Mouse (Mus musculus) midbrain, embryonic 13.5 days (tissue): Measurements from ENCODE around the gene Nrxn2. TPM values are rescaled to one million over a fixed set of nuclear protein-coding genes. Genes with fewer than 3 reads are reported as not detected.

Experiments used
- ATAC-seq: fragments of 200-750 bp; cut with Nextera tagmentation; 2 replicates; pipeline ENCODE4 v1.8.0; 2017; ENCODE audit warnings: mild to moderate bottlenecking, moderate TSS enrichment, moderate library complexity
- H3K27ac ChIP-seq: fragments of 300-500 bp; sonication (generic); 2 replicates; pipeline ENCODE4 v1.5.1; 2015; ENCODE audit warnings: inconsistent platforms, mild to moderate bottlenecking, moderate library complexity
- H3K27me3 ChIP-seq: fragments of 300-500 bp; sonication (generic); 2 replicates; pipeline ENCODE4 v1.6.1; 2015; ENCODE audit warnings: mild to moderate bottlenecking, inconsistent platforms
- H3K36me3 ChIP-seq: fragments of 300-500 bp; sonication (generic); 2 replicates; pipeline ENCODE4 v1.6.1; 2015; ENCODE audit warnings: mild to moderate bottlenecking, inconsistent platforms
- H3K4me1 ChIP-seq: fragments of 300-500 bp; sonication (generic); replicated peaks from 2 replicates; pipeline ENCODE4 v1.6.1; 2015; ENCODE audit warnings: inconsistent platforms
- H3K4me2 ChIP-seq: fragments of 300-500 bp; sonication (generic); replicated peaks from 2 replicates; pipeline ENCODE4 v1.6.1; 2015; ENCODE audit warnings: moderate library complexity, mild to moderate bottlenecking, inconsistent platforms
- H3K4me3 ChIP-seq: fragments of 300-500 bp; sonication (generic); replicated peaks from 2 replicates; pipeline ENCODE4 v1.5.1; 2015; ENCODE audit warnings: mild to moderate bottlenecking, inconsistent platforms
- H3K9ac ChIP-seq: fragments of 300-500 bp; sonication (generic); replicated peaks from 2 replicates; pipeline ENCODE4 v1.6.1; 2015; ENCODE audit warnings: mild to moderate bottlenecking, inconsistent platforms
- H3K9me3 ChIP-seq: fragments of 300-500 bp; sonication (generic); 2 replicates; pipeline ENCODE4 v1.6.1; 2016; ENCODE audit warnings: mild to moderate bottlenecking, inconsistent platforms
- WGBS: fragments of 180-500 bp; shearing (Covaris S2); methylation state at CpG from one replicate; pipeline ENCODE4 v1.1.7; 2015; 5-methylcytosine and 5-hydroxymethylcytosine counted together
- polyA plus RNA-seq: library from polyadenylated mRNA; unstranded; fragments of >200 nt; fragmentation: Nextera tagmentation; extraction: Ambion mirVana; gene quantifications from 2 replicates; pipeline ENCODE4 v1.2.1, GENCODE M21; 2015

Nrxn2 gene
- polyA plus RNA-seq = 20.7 and 24.3 TPM in 2 replicates

DNA sequence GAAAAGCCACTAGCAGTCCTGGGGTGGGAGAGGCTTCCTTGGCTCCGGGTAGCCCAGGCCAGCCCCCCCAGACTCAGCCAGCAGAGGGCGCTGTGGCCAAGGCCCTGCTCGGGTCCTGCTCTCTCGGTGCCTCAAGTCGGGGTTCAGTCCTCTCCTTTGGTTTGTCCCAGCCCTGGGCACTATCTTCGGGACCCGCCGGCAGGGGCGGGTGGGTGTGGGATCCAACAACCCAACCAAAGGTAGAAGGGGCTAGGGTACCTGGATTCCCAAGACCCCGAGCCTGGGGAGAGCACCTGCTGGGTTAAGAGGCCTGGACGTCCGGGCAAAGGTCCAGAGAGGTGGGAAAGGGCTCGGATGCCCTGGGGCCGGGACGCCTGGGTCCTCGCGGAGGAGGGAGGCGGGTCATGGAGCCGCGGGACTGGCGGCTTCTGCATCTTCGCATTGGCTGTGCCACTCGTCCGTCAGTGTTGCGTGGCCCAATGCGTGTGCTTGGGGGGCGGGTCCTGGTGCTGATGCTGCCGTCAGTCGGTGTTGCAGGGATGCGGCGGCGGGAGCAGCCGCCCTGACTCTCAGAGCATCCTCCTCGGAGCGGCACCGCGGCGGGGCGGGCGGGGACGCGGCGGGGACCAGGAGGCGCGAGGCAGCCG, at the start of gene Nrxn2:
Gene Nrxn2 (plus strand): TSS at position 499 of the 647 bp plus-strand sequence.
- H3K27ac ChIP-seq = peak within 1 kb of the TSS; percentile 95
- peak; percentile 92 for ATAC-seq
- H3K4me2 ChIP-seq = peak within 1 kb of the TSS; percentile 68
- WGBS = under 1% methylated on average over 35 of the region's 46 CpGs
- no peaks in the 10 kb centered on the region for H3K9me3 ChIP-seq
- peak within 1 kb of the TSS; percentile 88 for H3K9ac ChIP-seq
- peak within 1 kb of the TSS; percentile 69 for H3K4me3 ChIP-seq
- H3K27me3 ChIP-seq = peaks cover 5% of the 10 kb centered on the region; the same call in 1 of the 2 replicates
- peaks cover 82% of the 10 kb centered on the region for H3K4me1 ChIP-seq
- H3K36me3 ChIP-seq = no peaks in the 10 kb centered on the region

DNA sequence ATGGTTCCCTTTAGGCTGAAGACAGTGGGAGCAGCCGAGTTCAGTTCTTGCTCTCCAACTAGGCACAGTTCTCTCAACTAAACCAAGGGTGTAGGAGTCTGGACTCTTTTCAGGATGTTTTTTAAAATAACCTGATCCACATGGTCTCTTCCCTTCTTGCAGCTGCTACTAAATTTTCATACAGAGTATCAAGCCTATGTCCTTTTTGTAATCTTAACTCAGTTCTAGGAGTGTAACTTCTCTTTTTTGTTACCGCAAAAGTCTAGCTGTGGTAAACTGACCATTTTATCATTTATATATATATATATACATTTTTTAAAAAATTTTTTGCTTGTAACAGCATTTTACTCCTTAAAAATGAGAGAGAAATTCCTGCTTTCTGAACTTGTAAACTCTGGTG, 48.4 kb upstream of the Nrxn2 start:
- Histone ChIP-seq H3K9ac (no peak overlapping the region), H3K4me2 (no peak overlapping the region), H3K27ac (no peak overlapping the region), H3K36me3 (peaks cover 93% of the 10 kb centered on the region), H3K4me1 (peaks cover 27% of the 10 kb centered on the region), H3K27me3 (no peaks in the 10 kb centered on the region), H3K9me3 (no peaks in the 10 kb centered on the region), H3K4me3 (no peak overlapping the region)
- no peak for ATAC-seq
- WGBS = 95% methylated on average over 2 of the region's 2 CpGs

DNA sequence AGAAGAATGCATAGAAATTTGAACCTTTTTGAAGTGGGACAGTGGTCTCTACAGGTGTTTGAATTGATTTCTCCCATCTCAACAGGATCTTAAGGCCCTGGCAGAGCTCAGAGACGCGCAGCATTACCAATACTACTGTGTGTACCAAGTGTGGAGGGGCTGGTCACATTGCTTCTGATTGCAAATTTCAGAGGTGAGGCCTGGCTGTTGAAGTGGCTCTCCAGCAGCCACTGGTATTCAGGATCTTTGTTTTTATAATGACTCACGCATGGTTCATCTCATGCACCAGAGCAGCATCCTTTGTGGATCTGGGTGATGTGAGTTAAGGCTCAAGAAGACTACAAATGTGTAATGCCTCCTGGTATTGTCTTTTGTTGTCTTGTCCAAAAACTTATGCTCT, 46.1 kb upstream of the Nrxn2 start:
- Histone ChIP-seq H3K27ac (no peak overlapping the region), H3K4me1 (peaks cover 12% of the 10 kb centered on the region), H3K27me3 (no peaks in the 10 kb centered on the region), H3K36me3 (peaks cover 95% of the 10 kb centered on the region), H3K4me2 (no peak overlapping the region), H3K4me3 (no peak overlapping the region), H3K9ac (no peak overlapping the region), H3K9me3 (no peaks in the 10 kb centered on the region)
- ATAC-seq = no peak
- WGBS = 92% methylated on average over 3 of the region's 3 CpGs

DNA sequence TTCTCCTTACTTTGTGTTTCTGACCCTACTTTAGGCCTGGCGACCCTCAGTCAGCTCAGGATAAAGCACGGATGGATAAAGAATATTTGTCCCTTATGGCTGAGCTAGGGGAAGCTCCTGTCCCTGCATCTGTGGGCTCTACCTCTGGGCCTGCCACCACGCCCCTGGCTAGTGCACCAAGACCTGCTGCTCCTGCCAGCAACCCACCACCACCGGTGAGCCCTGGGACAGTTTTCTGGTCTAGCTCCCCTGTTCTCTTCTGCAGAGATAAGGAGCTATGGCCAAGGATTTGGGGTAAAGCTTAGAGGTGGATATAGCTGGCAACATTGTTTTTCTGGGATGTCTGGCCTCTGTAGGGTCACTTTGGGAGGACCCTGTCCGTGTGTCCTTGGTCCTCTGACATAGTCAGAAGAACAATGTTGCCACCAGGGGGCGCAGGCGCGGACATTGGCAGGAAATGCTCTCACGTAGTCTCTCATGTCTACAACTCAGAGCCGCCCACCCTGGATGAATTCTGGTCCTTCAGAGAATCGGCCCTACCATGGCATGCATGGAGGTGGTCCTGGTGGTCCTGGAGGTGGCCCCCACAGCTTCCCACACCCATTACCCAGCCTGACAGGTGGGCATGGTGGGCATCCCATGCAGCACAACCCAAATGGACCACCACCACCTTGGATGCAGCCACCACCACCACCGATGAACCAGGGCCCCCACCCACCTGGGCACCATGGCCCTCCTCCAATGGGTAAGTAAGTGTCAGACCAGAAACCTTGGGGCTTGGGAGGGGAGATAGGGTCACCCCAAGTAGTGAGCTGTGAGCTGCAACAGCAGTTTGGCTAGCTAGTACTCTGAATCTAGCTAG, 44.8 kb upstream of the Nrxn2 start:
- H3K36me3 ChIP-seq = peaks cover 95% of the 10 kb centered on the region
- H3K27ac ChIP-seq = no peak overlapping the region
- H3K4me2 ChIP-seq = no peak overlapping the region
- no peak overlapping the region for H3K4me3 ChIP-seq
- H3K27me3 ChIP-seq = no peaks in the 10 kb centered on the region
- H3K9ac ChIP-seq = no peak overlapping the region
- 0 out of 2 replicates have a peak, but pooled peaks have one; percentile 12 for ATAC-seq
- no peaks in the 10 kb centered on the region for H3K9me3 ChIP-seq
- WGBS = 65% methylated on average over 12 of the region's 12 CpGs
- peaks cover 13% of the 10 kb centered on the region for H3K4me1 ChIP-seq

DNA sequence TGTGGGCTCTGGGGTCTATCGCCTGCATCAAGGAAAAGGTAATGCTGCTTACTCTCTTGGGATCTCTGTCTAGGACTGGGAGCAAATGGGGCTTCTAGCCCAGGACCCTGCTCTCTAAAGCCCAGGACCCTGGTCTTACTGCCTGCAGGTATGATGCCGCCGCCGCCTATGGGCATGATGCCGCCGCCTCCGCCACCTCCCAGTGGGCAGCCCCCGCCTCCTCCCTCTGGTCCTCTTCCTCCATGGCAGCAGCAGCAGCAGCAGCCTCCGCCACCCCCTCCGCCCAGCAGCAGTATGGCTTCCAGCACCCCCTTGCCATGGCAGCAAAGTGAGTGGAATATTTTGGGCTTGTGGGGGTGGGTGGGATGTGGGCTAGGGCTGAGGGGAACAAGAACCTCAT, 44.0 kb upstream of the Nrxn2 start:
- Histone ChIP-seq H3K4me2 (no peak overlapping the region), H3K9ac (no peak overlapping the region), H3K4me1 (peaks cover 13% of the 10 kb centered on the region), H3K27me3 (no peaks in the 10 kb centered on the region), H3K36me3 (peaks cover 96% of the 10 kb centered on the region), H3K4me3 (no peak overlapping the region), H3K27ac (no peak overlapping the region), H3K9me3 (no peaks in the 10 kb centered on the region)
- no peak for ATAC-seq
- 95% methylated on average over 10 of the region's 10 CpGs for WGBS

DNA sequence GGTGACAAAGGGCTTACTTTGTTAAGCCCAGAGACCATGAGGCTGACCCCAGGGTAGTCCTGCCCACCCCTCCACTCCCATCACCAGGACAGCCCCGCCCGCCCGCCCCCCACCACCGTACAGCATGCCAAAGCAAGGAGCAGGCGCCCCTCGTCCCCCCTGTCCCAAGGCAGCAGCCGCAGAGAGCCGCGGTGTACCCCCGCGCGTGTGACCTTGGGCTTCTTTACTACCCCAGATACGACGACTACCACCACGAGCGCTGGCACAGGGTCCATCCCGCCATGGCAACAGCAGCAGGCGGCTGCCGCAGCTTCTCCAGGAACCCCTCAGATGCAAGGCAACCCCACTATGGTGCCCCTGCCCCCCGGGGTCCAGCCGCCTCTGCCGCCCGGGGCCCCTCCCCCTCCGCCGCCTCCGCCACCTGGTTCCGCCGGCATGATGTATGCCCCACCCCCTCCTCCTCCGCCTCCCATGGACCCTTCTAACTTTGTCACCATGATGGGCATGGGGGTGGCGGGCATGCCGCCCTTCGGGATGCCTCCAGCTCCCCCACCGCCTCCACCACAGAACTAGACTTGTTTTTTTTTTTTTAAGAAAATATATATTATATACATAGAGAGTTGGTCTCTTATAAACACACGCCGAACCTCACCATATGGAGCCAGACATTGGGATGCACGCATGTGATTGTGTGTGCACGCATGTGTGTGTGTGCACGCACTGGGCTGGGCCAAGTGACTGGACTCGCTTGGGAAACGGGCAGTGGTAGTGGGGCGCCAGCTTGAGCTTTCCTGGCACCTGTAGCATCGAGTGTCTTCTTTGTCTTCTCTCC, 42.9 kb upstream of the Nrxn2 start:
- no peak overlapping the region for H3K4me2 ChIP-seq
- peaks cover 13% of the 10 kb centered on the region for H3K4me1 ChIP-seq
- H3K36me3 ChIP-seq = peaks cover 88% of the 10 kb centered on the region
- no peak overlapping the region for H3K27ac ChIP-seq
- ATAC-seq = peak; percentile 56
- H3K9ac ChIP-seq = no peak overlapping the region
- H3K4me3 ChIP-seq = no peak overlapping the region
- 91% methylated on average over 41 of the region's 42 CpGs for WGBS
- no peaks in the 10 kb centered on the region for H3K9me3 ChIP-seq
- no peaks in the 10 kb centered on the region for H3K27me3 ChIP-seq

DNA sequence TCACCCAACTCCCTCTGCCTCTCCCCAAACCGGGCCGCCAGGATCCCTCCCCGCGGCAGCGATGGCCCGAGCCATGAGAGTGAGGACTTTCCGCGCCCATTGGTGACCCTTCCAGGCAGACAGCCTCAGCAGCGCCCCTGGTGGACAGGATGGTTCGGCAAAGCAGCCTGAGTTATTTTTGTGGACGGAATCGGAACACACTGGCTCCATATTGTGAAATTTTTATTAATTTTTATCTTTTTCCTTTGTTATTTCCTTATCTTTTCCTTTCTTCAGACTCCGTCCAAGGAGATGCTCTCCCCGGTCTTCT, 42.3 kb upstream of the Nrxn2 start:
- WGBS = 69% methylated on average over 14 of the region's 14 CpGs
- Histone ChIP-seq H3K4me3 (no peak overlapping the region), H3K27ac (no peak overlapping the region; the same call in 1 of the 2 replicates), H3K36me3 (peaks cover 86% of the 10 kb centered on the region), H3K27me3 (no peaks in the 10 kb centered on the region), H3K4me1 (peaks cover 13% of the 10 kb centered on the region), H3K9ac (no peak overlapping the region), H3K9me3 (no peaks in the 10 kb centered on the region), H3K4me2 (no peak overlapping the region)
- no peak for ATAC-seq

DNA sequence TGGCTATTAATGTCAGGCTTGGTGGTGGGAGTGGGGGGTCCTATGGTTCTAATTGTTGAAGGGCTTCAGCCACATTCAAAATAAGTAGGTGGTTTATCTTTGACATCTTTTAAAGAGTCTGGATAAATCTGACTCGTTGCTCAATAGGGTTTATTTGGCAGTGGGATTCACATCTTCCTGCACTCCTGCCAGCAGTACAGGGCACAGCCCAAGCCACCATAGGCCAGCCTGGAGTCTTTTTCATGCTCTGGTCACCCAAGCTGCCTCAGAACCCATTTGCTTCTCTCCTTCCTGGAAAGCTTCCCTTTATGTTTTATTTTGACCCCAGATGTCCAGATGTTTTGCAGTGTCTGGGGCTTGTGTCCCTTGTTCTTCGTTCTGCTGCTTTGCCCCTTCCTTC, 41.9 kb upstream of the Nrxn2 start:
- Histone ChIP-seq H3K27me3 (no peaks in the 10 kb centered on the region), H3K9ac (no peak overlapping the region), H3K4me2 (no peak overlapping the region), H3K4me3 (no peak overlapping the region), H3K27ac (no peak overlapping the region; the same call in 1 of the 2 replicates), H3K4me1 (peaks cover 13% of the 10 kb centered on the region), H3K9me3 (no peaks in the 10 kb centered on the region), H3K36me3 (peaks cover 82% of the 10 kb centered on the region)
- 76% methylated on average over 2 of the region's 2 CpGs for WGBS
- ATAC-seq = no peak

DNA sequence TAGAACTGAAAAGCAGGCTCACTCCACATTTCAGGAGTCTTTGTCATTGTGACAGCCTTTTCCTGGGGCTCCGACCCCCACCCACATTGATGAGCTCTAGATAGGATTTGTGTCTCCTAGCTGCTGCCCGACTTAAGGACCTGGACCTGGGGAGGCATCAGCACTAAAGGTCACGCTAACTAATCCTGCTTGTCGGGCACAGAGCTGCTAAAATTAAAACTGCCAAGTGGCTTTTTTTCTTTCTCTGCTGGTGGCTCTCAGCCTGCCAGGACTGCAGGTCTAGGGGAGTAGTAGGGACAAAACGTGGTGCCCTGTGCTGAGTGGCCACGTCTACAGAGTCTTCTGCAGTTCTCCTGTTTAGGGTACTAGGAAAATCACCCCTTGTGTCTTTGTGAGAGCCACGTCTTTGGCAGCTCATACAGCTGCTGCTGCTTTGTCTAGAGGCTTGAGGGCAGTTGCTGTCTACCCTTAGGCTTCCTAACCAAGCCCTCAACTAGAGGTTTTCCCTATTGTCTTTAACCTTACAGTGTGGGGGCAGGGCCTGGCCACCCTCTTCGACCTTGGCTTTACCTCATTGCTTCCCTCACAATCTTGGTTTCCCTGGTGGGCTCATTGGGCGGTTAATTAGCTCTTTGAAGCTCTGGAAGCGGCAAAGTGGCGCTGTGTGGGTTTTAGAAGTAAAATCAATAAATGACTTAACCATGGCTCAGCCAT, 41.0 kb upstream of the Nrxn2 start:
- Histone ChIP-seq H3K36me3 (peaks cover 73% of the 10 kb centered on the region), H3K4me3 (no peak overlapping the region), H3K27ac (peak overlapping the region; percentile 26), H3K9ac (no peak overlapping the region), H3K4me2 (no peak overlapping the region), H3K4me1 (peaks cover 13% of the 10 kb centered on the region), H3K27me3 (no peaks in the 10 kb centered on the region), H3K9me3 (no peaks in the 10 kb centered on the region)
- ATAC-seq = no peak
- 52% methylated on average over 11 of the region's 11 CpGs for WGBS

DNA sequence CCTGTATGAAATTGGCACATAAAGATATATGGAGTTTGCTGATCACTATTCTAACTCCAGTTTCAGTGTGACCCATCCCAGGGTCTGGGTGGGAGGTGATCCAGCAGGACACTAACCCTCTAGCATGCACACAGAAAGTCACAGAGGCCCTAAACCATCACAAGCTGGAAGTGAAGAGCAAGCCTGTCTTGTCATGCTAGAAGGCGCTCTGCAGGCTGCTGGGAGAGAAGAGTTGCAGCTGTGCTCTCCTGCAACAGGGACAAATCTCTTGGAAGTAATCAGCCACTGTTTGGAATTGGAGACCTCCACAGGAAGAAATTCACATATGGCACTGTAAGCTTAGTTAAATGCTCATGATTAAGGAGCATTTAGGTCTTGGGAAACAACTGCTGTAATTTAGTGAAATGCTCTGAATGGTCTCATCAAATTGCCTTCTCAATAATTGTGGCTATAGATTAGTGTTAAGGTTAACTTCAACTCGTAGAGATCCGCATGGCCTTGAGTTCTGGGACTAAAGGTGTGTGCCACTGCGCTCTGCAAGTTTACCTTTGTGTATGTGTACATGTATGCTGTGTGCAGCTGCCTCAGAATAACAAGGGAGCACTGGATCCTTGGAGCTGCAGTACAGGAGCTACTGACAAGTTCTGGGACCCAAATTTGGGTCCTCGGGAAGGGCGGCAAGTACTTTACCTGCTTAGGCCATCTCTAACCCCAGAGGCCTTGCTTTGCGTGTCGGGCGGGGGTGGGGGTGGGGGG, 37.9 kb upstream of the Nrxn2 start:
- H3K9ac ChIP-seq = no peak overlapping the region
- WGBS = 94% methylated on average over 9 of the region's 9 CpGs

DNA sequence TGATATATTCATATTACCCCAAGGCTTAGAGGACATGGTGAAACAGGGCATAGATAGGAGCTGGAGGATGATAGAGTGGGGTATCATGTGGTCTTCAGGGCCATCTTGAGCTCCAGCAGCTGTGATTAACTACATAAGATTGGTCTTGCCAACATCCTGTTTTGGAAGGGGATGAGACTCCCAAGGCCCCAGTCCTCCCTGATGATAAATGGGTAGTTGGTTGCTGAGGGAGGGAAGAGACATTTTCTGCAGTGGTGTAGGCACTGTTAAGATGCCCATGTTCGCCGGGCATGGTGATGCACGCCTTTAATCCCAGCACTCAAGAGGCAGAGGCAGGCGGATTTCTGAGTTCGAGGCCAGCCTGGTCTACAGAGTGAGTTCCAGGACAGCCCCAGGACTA, 37.3 kb upstream of the Nrxn2 start:
- Histone ChIP-seq H3K9me3 (no peaks in the 10 kb centered on the region), H3K4me3 (no peak overlapping the region), H3K4me1 (peaks cover 31% of the 10 kb centered on the region), H3K27me3 (no peaks in the 10 kb centered on the region), H3K4me2 (no peak overlapping the region), H3K9ac (no peak overlapping the region), H3K36me3 (peaks cover 36% of the 10 kb centered on the region), H3K27ac (no peak overlapping the region)
- ATAC-seq = no peak
- WGBS = over 99% methylated on average over 5 of the region's 5 CpGs

More for the DNA sequence above, 37.9 kb upstream of the Nrxn2 start:
- Histone ChIP-seq H3K4me2 (no peak overlapping the region), H3K27me3 (no peaks in the 10 kb centered on the region), H3K4me3 (no peak overlapping the region), H3K4me1 (peaks cover 31% of the 10 kb centered on the region), H3K36me3 (peaks cover 42% of the 10 kb centered on the region), H3K27ac (no peak overlapping the region), H3K9me3 (no peaks in the 10 kb centered on the region)
- ATAC-seq = no peak
